Mouse (Mus musculus) neural tube, embryonic 12.5 days (tissue): Measurements from ENCODE around the gene Cstf2. TPM values are rescaled to one million over a fixed set of nuclear protein-coding genes. Genes with fewer than 3 reads are reported as not detected.

ENCODE experiments used
- ATAC-seq: fragments of 200-750 bp; cut with Nextera tagmentation; 2 replicates; pipeline ENCODE4 v1.8.0; 2017; ENCODE audit warnings: low read depth, mild to moderate bottlenecking, moderate TSS enrichment, moderate library complexity; ENCODE audit not compliant: low FRiP score
- H3K27ac ChIP-seq: fragments of 300-500 bp; sonication (generic); 2 replicates; pipeline ENCODE4 v1.5.1; 2016
- H3K27me3 ChIP-seq: fragments of 300-500 bp; sonication (generic); replicated peaks from 2 replicates; pipeline ENCODE4 v1.6.1; 2016; ENCODE audit warnings: mild to moderate bottlenecking
- H3K36me3 ChIP-seq: fragments of 300-500 bp; sonication (generic); 2 replicates; pipeline ENCODE4 v1.6.1; 2016; ENCODE audit warnings: mild to moderate bottlenecking
- H3K4me1 ChIP-seq: fragments of 300-500 bp; sonication (generic); 2 replicates; pipeline ENCODE4 v1.6.1; 2016
- H3K4me2 ChIP-seq: fragments of 300-500 bp; sonication (generic); replicated peaks from 2 replicates; pipeline ENCODE4 v1.6.1; 2016; ENCODE audit warnings: mild to moderate bottlenecking
- H3K4me3 ChIP-seq: fragments of 300-500 bp; sonication (generic); 2 replicates; pipeline ENCODE4 v1.5.1; 2016
- H3K9ac ChIP-seq: fragments of 300-500 bp; sonication (generic); 2 replicates; pipeline ENCODE4 v1.6.1; 2016; ENCODE audit warnings: mild to moderate bottlenecking
- H3K9me3 ChIP-seq: fragments of 300-500 bp; sonication (generic); 2 replicates; pipeline ENCODE4 v1.6.1; 2016; ENCODE audit warnings: mild to moderate bottlenecking
- WGBS: fragments of 180-500 bp; shearing (Covaris S2); methylation state at CpG from one replicate; pipeline ENCODE4 v1.1.7; 2016; 5-methylcytosine and 5-hydroxymethylcytosine counted together
- polyA plus RNA-seq: library from polyadenylated mRNA; unstranded; fragments of >200 nt; fragmentation: Nextera tagmentation; extraction: Ambion mirVana; gene quantifications from 2 replicates; pipeline ENCODE4 v1.2.1, GENCODE M21; 2016

Cstf2 gene
- polyA plus RNA-seq: 60.9 and 66.8 TPM in 2 replicates

- Histone ChIP-seq H3K4me3 (peak within 1 kb of the TSS; percentile 52), H3K4me1 (no peaks in the 10 kb centered on the region), H3K4me2 (peak within 1 kb of the TSS; percentile 51), H3K9ac (peak within 1 kb of the TSS; percentile 73), H3K36me3 (no peaks in the 10 kb centered on the region; the same call in 1 of the 2 replicates), H3K27ac (peak within 1 kb of the TSS; percentile 42), H3K9me3 (no peaks in the 10 kb centered on the region), H3K27me3 (no peaks in the 10 kb centered on the region)
- peak; percentile 99 for ATAC-seq
- 21% methylated on average over 77 of the region's 77 CpGs for WGBS
Measured at GRCm38 (mm10) chrX:134058987-134059712, at the start of gene Cstf2. Gene Cstf2, plus strand, starts transcription at chrX:134059187.

GRCm38 (mm10) chrX:134019005-134019404, 40.0 kb upstream of the Cstf2 start:
- Histone ChIP-seq H3K4me1 (no peaks in the 10 kb centered on the region), H3K4me3 (no peak overlapping the region), H3K4me2 (no peak overlapping the region), H3K9ac (no peak overlapping the region), H3K27me3 (no peaks in the 10 kb centered on the region), H3K36me3 (no peaks in the 10 kb centered on the region), H3K27ac (no peak overlapping the region), H3K9me3 (no peaks in the 10 kb centered on the region)
- 18% methylated on average over 9 of the region's 9 CpGs for WGBS
- ATAC-seq: peak; percentile 44; the same call in 1 of the 2 replicates

GRCm38 (mm10) chrX:134020664-134021063, 38.3 kb upstream of the Cstf2 start:
- Histone ChIP-seq H3K4me2 (no peak overlapping the region), H3K9ac (no peak overlapping the region), H3K36me3 (no peaks in the 10 kb centered on the region), H3K4me1 (no peaks in the 10 kb centered on the region), H3K4me3 (no peak overlapping the region), H3K27ac (no peak overlapping the region), H3K9me3 (no peaks in the 10 kb centered on the region), H3K27me3 (no peaks in the 10 kb centered on the region)
- ATAC-seq: no peak
- WGBS: 40% methylated on average over 5 of the region's 5 CpGs

- Histone ChIP-seq H3K27ac (no peak overlapping the region), H3K4me1 (no peaks in the 10 kb centered on the region), H3K27me3 (no peaks in the 10 kb centered on the region), H3K4me2 (no peak overlapping the region), H3K4me3 (no peak overlapping the region), H3K9me3 (no peaks in the 10 kb centered on the region), H3K9ac (no peak overlapping the region), H3K36me3 (no peaks in the 10 kb centered on the region)
- WGBS: 66% methylated on average over 1 of the region's 1 CpGs
- no peak for ATAC-seq
Measured at GRCm38 (mm10) chrX:134048994-134049393, 10.0 kb upstream of the Cstf2 start.

- H3K36me3 ChIP-seq: no peaks in the 10 kb centered on the region
- no peak for ATAC-seq
Measured at GRCm38 (mm10) chrX:134056897-134057296, 2.1 kb upstream of the Cstf2 start.

GRCm38 (mm10) chrX:134058040-134058875, 729 bp upstream of the Cstf2 start:
- peak overlapping the region; percentile 51 for H3K4me2 ChIP-seq
- H3K36me3 ChIP-seq: no peaks in the 10 kb centered on the region; the same call in 1 of the 2 replicates
- no peaks in the 10 kb centered on the region for H3K27me3 ChIP-seq
- no peak overlapping the region for H3K9ac ChIP-seq
- H3K4me1 ChIP-seq: no peaks in the 10 kb centered on the region
- peak; percentile 6; the same call in 1 of the 2 replicates for ATAC-seq
- no peak overlapping the region for H3K27ac ChIP-seq
- H3K4me3 ChIP-seq: peak overlapping the region; percentile 52
- WGBS: 82% methylated on average over 14 of the region's 14 CpGs
- no peaks in the 10 kb centered on the region for H3K9me3 ChIP-seq

More at GRCm38 (mm10) chrX:134056897-134057296, 2.1 kb upstream of the Cstf2 start:
- Histone ChIP-seq H3K27ac (no peak overlapping the region), H3K4me3 (no peak overlapping the region), H3K27me3 (no peaks in the 10 kb centered on the region), H3K4me1 (no peaks in the 10 kb centered on the region), H3K9ac (no peak overlapping the region), H3K9me3 (no peaks in the 10 kb centered on the region), H3K4me2 (no peak overlapping the region)
- 89% methylated on average over 2 of the region's 2 CpGs for WGBS

GRCm38 (mm10) chrX:134059764-134060163, 777 bp downstream of the Cstf2 start:
- H3K9ac ChIP-seq: peak overlapping the region; percentile 73
- no peaks in the 10 kb centered on the region; the same call in 1 of the 2 replicates for H3K36me3 ChIP-seq
- H3K9me3 ChIP-seq: no peaks in the 10 kb centered on the region
- 18% methylated on average over 10 of the region's 10 CpGs for WGBS
- H3K4me3 ChIP-seq: peak overlapping the region; percentile 52
- H3K4me2 ChIP-seq: peak overlapping the region; percentile 51
- H3K4me1 ChIP-seq: no peaks in the 10 kb centered on the region
- H3K27me3 ChIP-seq: no peaks in the 10 kb centered on the region
- peak overlapping the region; percentile 42; the same call in 1 of the 2 replicates for H3K27ac ChIP-seq
- peak; percentile 3; the same call in 1 of the 2 replicates for ATAC-seq

GRCm38 (mm10) chrX:134085453-134085852, 26.5 kb downstream of the Cstf2 start:
- 60% methylated on average over 1 of the region's 1 CpGs for WGBS

GRCm38 (mm10) chrX:134102641-134103040, 43.7 kb downstream of the Cstf2 start:
- H3K4me3 ChIP-seq: no peak overlapping the region
- no peaks in the 10 kb centered on the region for H3K9me3 ChIP-seq
- no peak for ATAC-seq
- H3K9ac ChIP-seq: no peak overlapping the region
- H3K4me1 ChIP-seq: no peaks in the 10 kb centered on the region
- H3K36me3 ChIP-seq: no peaks in the 10 kb centered on the region
- WGBS: 78% methylated on average over 2 of the region's 2 CpGs
- no peaks in the 10 kb centered on the region for H3K27me3 ChIP-seq
- no peak overlapping the region for H3K27ac ChIP-seq
- H3K4me2 ChIP-seq: no peak overlapping the region

More at GRCm38 (mm10) chrX:134085453-134085852, 26.5 kb downstream of the Cstf2 start:
- H3K9me3 ChIP-seq: no peaks in the 10 kb centered on the region
- no peak for ATAC-seq
- no peak overlapping the region for H3K9ac ChIP-seq
- H3K4me2 ChIP-seq: no peak overlapping the region
- no peak overlapping the region for H3K27ac ChIP-seq
- H3K36me3 ChIP-seq: peaks cover 11% of the 10 kb centered on the region; the same call in 1 of the 2 replicates
- H3K4me1 ChIP-seq: no peaks in the 10 kb centered on the region
- no peak overlapping the region for H3K4me3 ChIP-seq
- no peaks in the 10 kb centered on the region for H3K27me3 ChIP-seq

- Histone ChIP-seq H3K27ac (no peak overlapping the region), H3K9ac (no peak overlapping the region), H3K27me3 (no peaks in the 10 kb centered on the region), H3K4me2 (no peak overlapping the region), H3K9me3 (no peaks in the 10 kb centered on the region), H3K4me3 (no peak overlapping the region), H3K4me1 (no peaks in the 10 kb centered on the region), H3K36me3 (no peaks in the 10 kb centered on the region)
- WGBS: 80% methylated on average over 3 of the region's 3 CpGs
- no peak for ATAC-seq
Measured at GRCm38 (mm10) chrX:134111767-134112166, 52.8 kb downstream of the Cstf2 start.

GRCm38 (mm10) chrX:134116417-134116816, 57.4 kb downstream of the Cstf2 start:
- no peaks in the 10 kb centered on the region for H3K4me1 ChIP-seq
- H3K27me3 ChIP-seq: no peaks in the 10 kb centered on the region
- no peaks in the 10 kb centered on the region for H3K9me3 ChIP-seq
- 70% methylated on average over 3 of the region's 3 CpGs for WGBS
- no peaks in the 10 kb centered on the region for H3K36me3 ChIP-seq
- ATAC-seq: no peak
- no peak overlapping the region for H3K9ac ChIP-seq
- no peak overlapping the region for H3K27ac ChIP-seq
- no peak overlapping the region for H3K4me2 ChIP-seq
- no peak overlapping the region for H3K4me3 ChIP-seq

GRCm38 (mm10) chrX:134128549-134128948, 69.6 kb downstream of the Cstf2 start:
- Histone ChIP-seq H3K27ac (no peak overlapping the region), H3K4me3 (no peak overlapping the region), H3K4me1 (no peaks in the 10 kb centered on the region), H3K27me3 (no peaks in the 10 kb centered on the region), H3K9me3 (no peaks in the 10 kb centered on the region), H3K4me2 (no peak overlapping the region), H3K9ac (no peak overlapping the region), H3K36me3 (no peaks in the 10 kb centered on the region)
- no peak for ATAC-seq
- WGBS: 87% methylated on average over 3 of the region's 3 CpGs
